Comparison of ENCODE assay signal across 10 mouse cellular contexts in the genomic region with DNA sequence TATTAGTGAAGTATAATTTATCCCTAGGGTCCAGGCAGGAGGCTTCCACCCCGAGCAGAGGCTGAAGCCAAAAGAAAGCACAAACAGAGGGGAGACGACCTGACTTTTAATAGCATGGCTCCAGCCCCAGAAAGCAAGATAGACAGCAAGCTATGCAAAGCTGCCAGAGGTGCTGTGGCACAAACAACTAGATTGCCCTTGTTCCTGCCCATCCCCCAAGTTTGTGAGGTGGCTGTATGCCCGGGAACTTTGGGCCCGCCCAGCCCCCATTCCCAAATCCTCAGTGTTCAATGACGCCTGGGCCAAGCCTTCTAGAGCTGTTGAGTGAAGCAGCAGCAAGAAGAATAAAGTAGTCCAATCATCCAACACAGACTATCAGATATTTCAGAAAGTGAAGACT. TPM values are rescaled to one million over a fixed set of nuclear protein-coding genes. Genes with fewer than 3 reads are reported as not detected.
DNase-seq lines count a peak whose midpoint lies in the region; ATAC-seq and TF ChIP-seq lines count a peak whose summit lies in the region.
"Had no signal": no experiment of that assay in that cellular context is flagged by ENCODE, and none has a peak within 500 bp of the region (broad histone marks: within the 10 kb centered on the region; RNA-seq: fewer than 3 reads in every experiment).

No protein-coding gene starts in this region.

- WGBS in heart, embryonic 11.5 days (ENCODE audit: insufficient replicate concordance) = 71% methylated on average over 5 of the region's 5 CpGs
- 51% methylated on average over 5 of the region's 5 CpGs for WGBS in liver, embryonic 14.5 days (ENCODE audit: insufficient replicate concordance)
- WGBS in lung, postnatal 0 days = 56% methylated on average over 5 of the region's 5 CpGs

- H3K4me1 ChIP-seq in heart, embryonic 11.5 days (ENCODE audit: control insufficient read depth, insufficient read depth, low read length) = peaks cover 25% of the 10 kb centered on the region
- H3K4me1 ChIP-seq in brown adipose tissue, adult 24 weeks (ENCODE audit: control insufficient read depth, insufficient read depth, insufficient read length, low read length) = peaks cover 16% of the 10 kb centered on the region
- peaks cover 59 to 63% of the 10 kb centered on the region in 2 experiments for H3K4me1 ChIP-seq in liver, embryonic 14.5 days (replicated peaks; ENCODE audit: control insufficient read depth in 2 of 2, insufficient read depth in 2 of 2, low read length in 1 of 2)
- H3K4me1 ChIP-seq in lung, postnatal 0 days (ENCODE audit: insufficient read depth, low read depth, low read length) = peaks cover 13% of the 10 kb centered on the region

- TF ChIP-seq CTCF in liver, embryonic 14.5 days (IDR thresholded peaks at IDR 0.05; ENCODE audit: low read depth) = no peak
- TF ChIP-seq CTCF in lung, postnatal 0 days (IDR thresholded peaks at IDR 0.05) = no peak

- no peak overlapping the region for H3K4me3 ChIP-seq in heart, embryonic 11.5 days (ENCODE audit: low read depth, low read length)
- no peak overlapping the region for H3K4me3 ChIP-seq in brown adipose tissue, adult 24 weeks (ENCODE audit: insufficient read depth, low read depth, low read length)
- H3K4me3 ChIP-seq in liver, embryonic 14.5 days (ENCODE audit: insufficient read depth in 1 of 2, low read depth in 2 of 2, low read length in 2 of 2) = peak overlapping the region in 1 of 2 experiments; percentile 68; a peak in 2 of 4 replicates
- no peak overlapping the region for H3K4me3 ChIP-seq in lung, postnatal 0 days (ENCODE audit: low read depth, low read length)
- H3K4me3 ChIP-seq: embryonic facial prominence, embryonic 12.5 days had no signal

- TF ChIP-seq EP300 in liver, embryonic 14.5 days (IDR thresholded peaks at IDR 0.05; ENCODE audit: low read depth) = no peak
- TF ChIP-seq EP300 in lung, postnatal 0 days (IDR thresholded peaks at IDR 0.05) = no peak

- no peak overlapping the region for H3K4me2 ChIP-seq in heart, embryonic 11.5 days
- peak overlapping the region; percentile 75 for H3K4me2 ChIP-seq in liver, embryonic 14.5 days (ENCODE audit: low read depth)
- H3K4me2 ChIP-seq in lung, postnatal 0 days (replicated peaks; ENCODE audit: low read depth, low read length) = no peak overlapping the region
- H3K4me2 ChIP-seq: embryonic facial prominence, embryonic 12.5 days had no signal

- no peaks in the 10 kb centered on the region for H3K9me3 ChIP-seq in heart, embryonic 11.5 days (replicated peaks; ENCODE audit: control insufficient read depth, low read length)
- no peaks in the 10 kb centered on the region for H3K9me3 ChIP-seq in liver, embryonic 14.5 days (ENCODE audit: control insufficient read depth, low read length)
- H3K9me3 ChIP-seq in lung, postnatal 0 days (ENCODE audit: low read length) = no peaks in the 10 kb centered on the region
- H3K9me3 ChIP-seq: embryonic facial prominence, embryonic 12.5 days had no signal

- H3K27ac ChIP-seq in heart, embryonic 11.5 days (ENCODE audit: low read depth, low read length) = no peak overlapping the region
- H3K27ac ChIP-seq in brown adipose tissue, adult 24 weeks (replicated peaks; ENCODE audit: low read depth, low read length) = peak overlapping the region; percentile 26; the same call in 1 of the 2 replicates
- peak overlapping the region; percentile 10 for H3K27ac ChIP-seq in liver, embryonic 14.5 days
- no peak overlapping the region for H3K27ac ChIP-seq in lung, postnatal 0 days (ENCODE audit: low read length)
- H3K27ac ChIP-seq: embryonic facial prominence, embryonic 12.5 days had no signal

- no peak overlapping the region for H3K9ac ChIP-seq in heart, embryonic 11.5 days (ENCODE audit: low read depth, low read length)
- H3K9ac ChIP-seq in liver, embryonic 14.5 days (replicated peaks) = 0 out of 2 replicates have a peak overlapping the region, but pooled peaks have one; percentile 18
- H3K9ac ChIP-seq in lung, postnatal 0 days (replicated peaks; ENCODE audit: low read depth) = no peak overlapping the region
- H3K9ac ChIP-seq: embryonic facial prominence, embryonic 12.5 days had no signal

- H3K36me3 ChIP-seq in heart, embryonic 11.5 days (ENCODE audit: control insufficient read depth, insufficient read depth, low read length) = peaks cover 9% of the 10 kb centered on the region
- peaks cover 49% of the 10 kb centered on the region for H3K36me3 ChIP-seq in liver, embryonic 14.5 days (replicated peaks; ENCODE audit: control insufficient read depth, insufficient read depth, low read depth)
- H3K36me3 ChIP-seq in lung, postnatal 0 days (ENCODE audit: insufficient read depth, low read length) = peaks cover 10% of the 10 kb centered on the region; the same call in 1 of the 2 replicates

- peak; percentile 96 for DNase-seq in heart, adult 11 months
- peak; percentile 91 for DNase-seq in kidney, adult 9 months
- no peak for DNase-seq in liver, embryonic 14.5 days (ENCODE audit: low read depth in 3 of 3, low spot score in 3 of 3)
- DNase-seq in lung, postnatal 0 days (ENCODE audit: low spot score) = no peak
- no peak for DNase-seq in gastrocnemius, postnatal 4 days (ENCODE audit: low spot score in 2 of 2)

- no peak for ATAC-seq in heart, embryonic 11.5 days (replicated peaks; ENCODE audit: insufficient number of reproducible peaks, low FRiP score, low TSS enrichment)
- ATAC-seq in liver, embryonic 14.5 days (ENCODE audit: insufficient read depth) = no peak
- ATAC-seq in granulocyte monocyte progenitor cell, adult 5-6 weeks (replicated peaks; ENCODE audit: poor library complexity, severe bottlenecking) = no peak
- no peak for ATAC-seq in lung, postnatal 0 days

- H3K27me3 ChIP-seq in heart, embryonic 11.5 days (ENCODE audit: control insufficient read depth, insufficient read depth, low read length) = peaks cover 33% of the 10 kb centered on the region
- peaks cover 3% of the 10 kb centered on the region; the same call in 1 of the 2 replicates for H3K27me3 ChIP-seq in liver, embryonic 14.5 days (ENCODE audit: control insufficient read depth, insufficient read depth, low read length)
- H3K27me3 ChIP-seq in lung, postnatal 0 days (replicated peaks; ENCODE audit: insufficient read depth, low read length) = peaks cover 3% of the 10 kb centered on the region; the same call in 1 of the 2 replicates

RNA-seq across cellular contexts. Expression of a gene that starts 4.2 kb away (rescaled TPM):
- 81.7 and 82.8 TPM in 2 replicates for polyA plus RNA-seq in heart, embryonic 11.5 days (2014; fragmentation: Nextera tagmentation; extraction: Ambion mirVana)
- polyA plus RNA-seq in brown adipose tissue, adult 24 weeks (2012; ENCODE audit: insufficient read depth, insufficient read length, missing spikeins) = 44.0 and 60.2 TPM in 2 replicates
- 76.3 and 93.3 TPM in 2 replicates for polyA plus RNA-seq in liver, embryonic 14.5 days (2012; rRNA removed)
- polyA plus RNA-seq in liver, embryonic 14.5 days (2014; fragmentation: Nextera tagmentation; extraction: Ambion mirVana) = 61.8 and 66.1 TPM in 2 replicates
- total RNA-seq in granulocyte monocyte progenitor cell, adult 5-6 weeks (2014; fragmentation: Nextera tagmentation) = 212 and 224 TPM in 2 replicates
- 152 and 160 TPM in 2 replicates for total RNA-seq in granulocyte monocyte progenitor cell, adult 5-6 weeks (2017)
- 75.8 and 77.0 TPM in 2 replicates for polyA plus RNA-seq in lung, postnatal 0 days (2015; fragmentation: Nextera tagmentation; extraction: Ambion mirVana)
- total RNA-seq in gastrocnemius, postnatal 4 days (2021) = 10 to 100 TPM; 47.4 to 49.0 TPM

RNA-seq across cellular contexts. Expression of a gene that starts 4.3 kb away (rescaled TPM):
- 6.8 and 8.4 TPM in 2 replicates for polyA plus RNA-seq in heart, embryonic 11.5 days (2014; fragmentation: Nextera tagmentation; extraction: Ambion mirVana)
- 5.3 and 6.3 TPM in 2 replicates for polyA plus RNA-seq in brown adipose tissue, adult 24 weeks (2012; ENCODE audit: insufficient read depth, insufficient read length, missing spikeins)
- polyA plus RNA-seq in liver, embryonic 14.5 days (2012; rRNA removed) = 4.0 and 4.9 TPM in 2 replicates
- 3.2 and 4.3 TPM in 2 replicates for polyA plus RNA-seq in liver, embryonic 14.5 days (2014; fragmentation: Nextera tagmentation; extraction: Ambion mirVana)
- total RNA-seq in granulocyte monocyte progenitor cell, adult 5-6 weeks (2014; fragmentation: Nextera tagmentation) = 37.1 and 57.6 TPM in 2 replicates
- 13.0 and 15.0 TPM in 2 replicates for total RNA-seq in granulocyte monocyte progenitor cell, adult 5-6 weeks (2017)
- polyA plus RNA-seq in lung, postnatal 0 days (2015; fragmentation: Nextera tagmentation; extraction: Ambion mirVana) = 8.6 and 10.1 TPM in 2 replicates
- total RNA-seq in gastrocnemius, postnatal 4 days (2021) = 10 to 100 TPM; 10.5 to 11.9 TPM

RNA-seq across cellular contexts. Expression of a gene that starts 4.8 kb away (rescaled TPM):
- 39.2 and 39.8 TPM in 2 replicates for polyA plus RNA-seq in heart, embryonic 11.5 days (2014; fragmentation: Nextera tagmentation; extraction: Ambion mirVana)
- 78.7 and 108 TPM in 2 replicates for polyA plus RNA-seq in brown adipose tissue, adult 24 weeks (2012; ENCODE audit: insufficient read depth, insufficient read length, missing spikeins)
- polyA plus RNA-seq in liver, embryonic 14.5 days (2012; rRNA removed) = 155 and 168 TPM in 2 replicates
- 346 and 362 TPM in 2 replicates for polyA plus RNA-seq in liver, embryonic 14.5 days (2014; fragmentation: Nextera tagmentation; extraction: Ambion mirVana)
- total RNA-seq in granulocyte monocyte progenitor cell, adult 5-6 weeks (2014; fragmentation: Nextera tagmentation) = 541 and 690 TPM in 2 replicates
- 491 and 534 TPM in 2 replicates for total RNA-seq in granulocyte monocyte progenitor cell, adult 5-6 weeks (2017)
- 46.6 and 50.5 TPM in 2 replicates for polyA plus RNA-seq in lung, postnatal 0 days (2015; fragmentation: Nextera tagmentation; extraction: Ambion mirVana)
- total RNA-seq in gastrocnemius, postnatal 4 days (2021) = 100 to 1,000 TPM; 486 to 515 TPM

RNA-seq across cellular contexts. Expression of a gene that starts 17.0 kb away (rescaled TPM):
- not detected in 2 replicates for polyA plus RNA-seq in heart, embryonic 11.5 days (2014; fragmentation: Nextera tagmentation; extraction: Ambion mirVana)
- polyA plus RNA-seq in brown adipose tissue, adult 24 weeks (2012; ENCODE audit: insufficient read depth, insufficient read length, missing spikeins) = not detected in 2 replicates
- polyA plus RNA-seq in liver, embryonic 14.5 days (2012; rRNA removed) = not detected in 2 replicates
- polyA plus RNA-seq in liver, embryonic 14.5 days (2014; fragmentation: Nextera tagmentation; extraction: Ambion mirVana) = 0.22 TPM in 1 of 2 replicates, not detected in the other
- total RNA-seq in granulocyte monocyte progenitor cell, adult 5-6 weeks (2014; fragmentation: Nextera tagmentation) = not detected in 2 replicates
- 2.7 TPM in 1 of 2 replicates, not detected in the other for total RNA-seq in granulocyte monocyte progenitor cell, adult 5-6 weeks (2017)
- not detected in 2 replicates for polyA plus RNA-seq in lung, postnatal 0 days (2015; fragmentation: Nextera tagmentation; extraction: Ambion mirVana)
- total RNA-seq in gastrocnemius, postnatal 4 days (2021) = not detected
- total RNA-seq: left cerebral cortex, adult 18-20 months had no signal
- polyA plus RNA-seq: embryonic facial prominence, embryonic 12.5 days had no signal

RNA-seq across cellular contexts. Expression of a gene that starts 21.3 kb away (rescaled TPM):
- polyA plus RNA-seq in heart, embryonic 11.5 days (2014; fragmentation: Nextera tagmentation; extraction: Ambion mirVana) = 15.3 and 17.6 TPM in 2 replicates
- 39.6 and 65.4 TPM in 2 replicates for polyA plus RNA-seq in brown adipose tissue, adult 24 weeks (2012; ENCODE audit: insufficient read depth, insufficient read length, missing spikeins)
- polyA plus RNA-seq in liver, embryonic 14.5 days (2012; rRNA removed) = 17.6 and 21.1 TPM in 2 replicates
- 11.1 and 12.5 TPM in 2 replicates for polyA plus RNA-seq in liver, embryonic 14.5 days (2014; fragmentation: Nextera tagmentation; extraction: Ambion mirVana)
- total RNA-seq in granulocyte monocyte progenitor cell, adult 5-6 weeks (2014; fragmentation: Nextera tagmentation) = 0.66 and 4.1 TPM in 2 replicates
- total RNA-seq in granulocyte monocyte progenitor cell, adult 5-6 weeks (2017) = 1.5 and 1.6 TPM in 2 replicates
- 40.1 and 45.6 TPM in 2 replicates for polyA plus RNA-seq in lung, postnatal 0 days (2015; fragmentation: Nextera tagmentation; extraction: Ambion mirVana)
- 10 to 100 TPM; 41.5 to 48.8 TPM for total RNA-seq in gastrocnemius, postnatal 4 days (2021)

Comparison
In these comparisons a context has a peak if more than half of its experiments do, and no peak if none do; other contexts are left out.
1. DNase-seq: peak in heart, adult 11 months (single experiment) and kidney, adult 9 months (single experiment); none in liver, embryonic 14.5 days (0 of 3), lung, postnatal 0 days (single experiment) and gastrocnemius, postnatal 4 days (0 of 2).
2. H3K27ac ChIP-seq: peak in brown adipose tissue, adult 24 weeks (single experiment) and liver, embryonic 14.5 days (single experiment); none in heart, embryonic 11.5 days (single experiment) and lung, postnatal 0 days (single experiment).